Mouse (Mus musculus): Measurements from ENCODE around the gene Treh. TPM values are rescaled to one million over a fixed set of nuclear protein-coding genes. Genes with fewer than 3 reads are reported as not detected.
"Not testable (repeated sequence)": the region's sequence is repeated elsewhere in the genome, so short reads cannot be mapped to it uniquely, and the experiment has no call there.

Treh gene
- not detected for total RNA-seq (2021)
- long read RNA-seq, experiment 1, result 0 reads
- long read RNA-seq, experiment 2, result 0 reads

GRCm38 (mm10) chr9:44673005-44673404 lies at the start of gene Treh:
Gene Treh, plus strand, starts transcription at chr9:44673233.
- DNase-seq, result no peak

GRCm38 (mm10) chr9:44624390-44624789 lies 48.6 kb upstream of the Treh start:
- no peak for DNase-seq

GRCm38 (mm10) chr9:44626268-44626667 lies 46.8 kb upstream of the Treh start:
- no peak for DNase-seq

GRCm38 (mm10) chr9:44637551-44638169 lies 35.4 kb upstream of the Treh start:
- DNase-seq, result peak; percentile 38

- DNase-seq, result peak; percentile 33
Observed at GRCm38 (mm10) chr9:44638726-44639125, 34.3 kb upstream of the Treh start.

GRCm38 (mm10) chr9:44640028-44640427 lies 33.0 kb upstream of the Treh start:
- not testable (repeated sequence) for DNase-seq

- DNase-seq, result no peak
Observed at GRCm38 (mm10) chr9:44640646-44641357, 32.2 kb upstream of the Treh start.

GRCm38 (mm10) chr9:44641616-44642015 lies 31.4 kb upstream of the Treh start:
- no peak for DNase-seq

GRCm38 (mm10) chr9:44643103-44643502 lies 29.9 kb upstream of the Treh start:
- no peak for DNase-seq

GRCm38 (mm10) chr9:44644186-44644585 lies 28.8 kb upstream of the Treh start:
- DNase-seq, result no peak

- DNase-seq, result peak; percentile 58
Observed at GRCm38 (mm10) chr9:44645481-44645880, 27.6 kb upstream of the Treh start.

- no peak for DNase-seq
Observed at GRCm38 (mm10) chr9:44645924-44646323, 27.1 kb upstream of the Treh start.

GRCm38 (mm10) chr9:44646366-44646765 lies 26.7 kb upstream of the Treh start:
- no peak for DNase-seq

- DNase-seq, result no peak
Observed at GRCm38 (mm10) chr9:44647026-44647425, 26.0 kb upstream of the Treh start.

GRCm38 (mm10) chr9:44647656-44648055 lies 25.4 kb upstream of the Treh start:
- DNase-seq, result no peak

- no peak for DNase-seq
Observed at GRCm38 (mm10) chr9:44648881-44649281, 24.2 kb upstream of the Treh start.

GRCm38 (mm10) chr9:44652027-44652426 lies 21.0 kb upstream of the Treh start:
- DNase-seq, result peak; percentile 65

- no peak for DNase-seq
Observed at GRCm38 (mm10) chr9:44653896-44654295, 19.1 kb upstream of the Treh start.

- peak; percentile 45 for DNase-seq
Observed at GRCm38 (mm10) chr9:44655098-44656066, 17.7 kb upstream of the Treh start.

- DNase-seq, result no peak
Observed at GRCm38 (mm10) chr9:44663706-44664105, 9.3 kb upstream of the Treh start.

GRCm38 (mm10) chr9:44671416-44671815 lies 1.6 kb upstream of the Treh start:
- no peak for DNase-seq

- no peak for DNase-seq
Observed at GRCm38 (mm10) chr9:44672291-44672865, 655 bp upstream of the Treh start.
